Mouse (Mus musculus) cerebellum, adult 9-11 months (tissue): Measurements from ENCODE around the gene Slc38a6.
A peak's percentile ranks its signal among the peaks of the same experiment; 100 is the strongest.

ENCODE experiments used
- DNase-seq: peaks from one replicate; pipeline ENCODE4 v3.0.0; 2022

Slc38a6 gene

DNA sequence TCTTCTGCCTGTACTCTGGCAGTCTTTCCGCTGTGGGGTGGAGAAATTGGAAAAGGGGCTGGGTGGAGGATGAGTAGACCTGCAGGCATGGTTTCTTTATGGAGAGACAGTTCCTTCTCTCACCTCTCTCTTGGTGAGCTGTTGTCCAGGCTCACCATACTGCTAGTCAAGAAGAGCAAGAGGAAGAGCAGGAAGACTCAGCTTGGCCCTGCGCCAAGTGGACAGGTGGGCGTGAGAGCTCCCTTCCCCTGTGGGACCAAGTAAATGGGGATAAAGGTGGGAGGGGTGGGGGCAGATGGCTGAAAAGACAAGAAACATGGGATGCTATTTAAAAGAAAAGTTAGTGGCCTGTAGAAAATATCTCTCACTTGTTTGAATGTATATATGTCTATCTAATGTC, 71.2 kb downstream of the Slc38a6 start:
- no peak for DNase-seq

DNA sequence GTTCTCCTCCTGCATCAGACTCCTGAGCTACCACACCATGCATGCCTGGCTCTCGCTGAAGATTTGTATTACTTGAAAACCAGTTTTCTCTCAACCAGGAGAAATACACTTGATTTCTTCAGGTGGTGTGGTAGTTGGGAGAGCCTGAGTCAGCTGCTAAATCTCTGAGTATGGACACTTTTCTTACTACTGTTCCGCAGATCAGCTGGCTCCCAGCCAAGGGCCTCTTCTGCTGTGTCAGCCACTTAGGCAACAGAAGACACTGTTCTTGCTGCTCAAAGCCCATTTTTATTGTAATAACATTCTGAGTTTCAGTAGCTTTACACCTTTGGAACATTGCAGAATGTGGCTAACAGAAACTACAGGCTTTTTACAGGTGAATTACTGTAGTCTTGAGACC, 72.1 kb downstream of the Slc38a6 start:
- no peak for DNase-seq

DNA sequence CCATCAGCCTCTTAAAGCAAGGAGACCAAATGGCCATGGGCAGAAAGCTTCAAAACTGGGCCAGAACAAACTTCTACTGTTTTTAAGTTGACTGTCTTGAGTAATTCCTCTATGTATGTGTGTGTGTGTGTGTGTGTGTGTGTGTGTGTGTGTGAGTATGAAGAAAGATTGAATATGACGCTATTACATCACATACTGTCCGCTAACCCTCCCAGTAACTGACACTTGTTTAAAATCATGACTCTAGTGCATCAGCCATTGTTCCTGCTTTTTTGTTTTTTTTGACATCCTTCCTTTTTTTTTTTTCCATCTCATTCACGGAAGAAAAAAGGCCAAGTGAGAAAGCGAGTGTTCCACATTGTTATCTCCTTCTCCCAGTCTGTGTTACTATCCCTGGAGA, 72.9 kb downstream of the Slc38a6 start:
- DNase-seq, result no peak

DNA sequence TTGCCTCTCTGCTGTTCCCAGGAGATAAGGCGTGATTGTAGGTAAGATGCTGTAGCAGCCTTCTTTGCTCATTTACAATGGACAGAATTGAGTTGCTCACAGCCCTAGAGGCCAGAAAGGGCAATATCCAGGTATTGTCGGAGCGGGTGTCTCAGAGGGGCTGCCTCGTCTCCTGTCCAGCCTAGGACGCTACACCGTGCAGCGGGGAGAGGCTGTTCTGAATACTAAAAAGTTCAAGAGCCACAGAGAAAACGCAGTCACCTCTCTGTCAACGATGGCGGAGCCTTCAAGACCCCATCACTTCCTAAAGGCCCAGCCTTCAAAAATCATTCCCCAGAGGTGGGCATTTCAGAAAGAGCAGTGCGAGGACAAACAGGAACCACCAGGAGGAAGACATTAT, 74.6 kb downstream of the Slc38a6 start:
- DNase-seq, result no peak

DNA sequence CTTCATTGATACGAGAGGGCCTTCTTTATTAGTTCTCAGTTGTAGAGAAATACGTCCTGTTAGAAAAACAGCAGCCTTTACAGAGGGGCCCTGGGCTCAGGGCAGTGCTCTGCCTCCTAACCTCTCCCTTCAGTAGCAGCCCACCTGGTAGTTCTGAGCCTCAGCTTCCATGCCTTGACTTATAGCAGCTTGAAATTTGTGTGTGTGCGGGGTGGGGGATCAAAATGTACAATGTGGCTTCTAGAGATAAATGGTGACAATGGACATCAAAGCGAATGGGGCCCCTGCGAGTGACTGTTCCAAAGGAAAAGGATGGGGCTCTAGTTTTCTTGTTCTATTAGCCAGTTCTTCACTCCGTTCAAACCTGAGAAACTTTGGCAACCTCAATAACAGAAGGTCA, 76.8 kb downstream of the Slc38a6 start:
- no peak for DNase-seq

DNA sequence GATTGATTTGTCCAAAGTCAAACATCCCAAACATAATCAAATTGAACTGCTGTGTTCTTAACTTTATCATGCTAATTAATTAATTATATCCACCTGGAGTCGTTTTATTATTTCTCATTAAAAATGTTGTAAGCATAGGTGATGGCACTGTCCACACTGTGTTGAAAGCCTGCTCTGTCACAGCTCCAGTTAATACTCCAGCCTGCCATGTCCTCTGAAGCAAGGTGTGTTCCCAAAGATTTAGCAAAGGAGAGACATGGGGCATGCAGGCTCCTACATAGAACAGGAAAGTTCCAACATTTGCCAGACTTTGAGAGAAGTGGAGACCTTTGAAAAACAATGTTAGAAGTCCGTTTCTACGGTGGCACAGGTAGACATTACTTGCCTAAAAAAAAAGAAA, 77.4 kb downstream of the Slc38a6 start:
- no peak for DNase-seq

DNA sequence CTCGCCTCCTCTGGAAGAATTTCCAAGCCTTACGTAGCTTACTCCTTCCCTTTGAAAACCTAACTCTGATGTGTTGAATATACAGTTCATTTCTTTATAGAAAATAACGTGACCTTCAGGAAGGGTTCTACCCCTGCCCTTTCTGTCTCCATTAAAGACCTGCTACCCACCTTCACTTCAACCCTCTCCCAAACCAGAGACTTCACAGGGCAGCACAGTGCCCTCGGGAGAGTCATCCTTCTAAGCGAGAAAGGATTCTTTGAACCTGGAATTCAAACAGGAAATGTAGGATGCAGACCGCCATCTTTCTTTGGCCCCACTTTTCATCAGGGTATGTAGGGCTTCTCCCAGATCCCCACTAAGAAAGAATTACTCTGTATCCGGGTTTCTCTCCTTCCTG, 80.0 kb downstream of the Slc38a6 start:
- no peak for DNase-seq

DNA sequence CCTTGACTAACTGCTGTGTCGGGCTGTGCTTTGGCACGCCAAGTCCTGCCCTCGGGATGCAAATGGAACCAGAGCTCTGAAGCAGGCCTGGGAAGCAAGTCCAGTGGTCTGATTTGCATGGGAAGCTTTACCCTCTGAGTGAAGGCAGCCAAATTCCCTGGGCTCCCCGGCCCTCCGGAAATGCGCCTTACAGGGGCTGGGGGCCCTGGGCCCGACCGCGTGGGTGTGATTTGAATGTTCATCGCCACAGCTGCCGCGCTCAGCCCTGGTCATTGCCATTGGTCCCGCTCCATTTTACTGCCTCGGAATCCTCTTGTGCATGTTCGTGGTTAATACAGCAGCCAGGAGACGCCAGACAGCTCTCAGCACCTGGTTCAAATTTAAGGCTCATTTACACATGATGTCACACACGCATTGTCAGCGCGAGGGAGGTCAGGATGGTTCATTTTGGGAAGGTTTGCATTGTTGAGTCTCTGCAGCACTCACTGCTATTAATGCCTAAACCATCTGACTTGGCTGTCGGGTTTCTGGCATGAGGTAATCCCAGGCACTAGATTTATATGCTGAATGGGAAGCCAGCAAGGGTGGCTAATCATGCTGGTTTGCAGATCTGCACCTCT, 81.0 kb downstream of the Slc38a6 start:
- DNase-seq, result no peak

DNA sequence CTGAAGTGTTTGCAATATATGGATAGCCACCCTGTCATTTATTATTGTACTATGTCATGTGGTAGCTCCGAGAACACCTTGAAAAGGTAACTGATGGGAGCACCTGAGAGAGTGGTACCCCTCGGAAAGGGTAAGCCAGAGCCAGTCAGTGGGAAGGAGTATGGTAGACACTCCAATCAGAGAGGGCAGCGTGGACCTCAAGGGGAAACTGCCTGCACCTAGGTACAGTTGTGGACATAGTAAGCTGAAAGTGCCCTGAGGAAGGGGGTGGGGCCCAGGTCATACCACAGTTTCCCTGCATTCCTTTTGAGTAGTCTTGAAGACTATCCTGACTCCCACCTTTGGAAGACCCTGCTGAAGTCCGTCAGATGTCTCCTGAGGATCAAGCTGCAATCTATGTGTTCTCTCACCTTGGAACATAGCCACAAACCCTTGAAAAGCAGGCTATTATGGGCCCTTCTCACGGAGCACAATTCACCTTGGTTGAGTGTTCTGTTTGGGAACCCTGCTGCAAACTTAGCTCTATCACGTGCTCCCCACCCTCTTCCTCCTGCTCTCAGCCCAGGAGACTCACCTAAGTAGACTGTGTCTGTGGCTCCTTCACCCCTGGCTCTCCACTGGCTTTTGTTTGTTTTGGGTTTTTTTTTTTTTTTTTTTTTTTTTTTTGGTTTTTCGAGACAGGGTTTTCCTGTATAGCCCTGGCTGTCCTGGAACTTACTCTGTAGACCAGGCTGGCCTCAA, 82.5 kb downstream of the Slc38a6 start:
- DNase-seq, result no peak

DNA sequence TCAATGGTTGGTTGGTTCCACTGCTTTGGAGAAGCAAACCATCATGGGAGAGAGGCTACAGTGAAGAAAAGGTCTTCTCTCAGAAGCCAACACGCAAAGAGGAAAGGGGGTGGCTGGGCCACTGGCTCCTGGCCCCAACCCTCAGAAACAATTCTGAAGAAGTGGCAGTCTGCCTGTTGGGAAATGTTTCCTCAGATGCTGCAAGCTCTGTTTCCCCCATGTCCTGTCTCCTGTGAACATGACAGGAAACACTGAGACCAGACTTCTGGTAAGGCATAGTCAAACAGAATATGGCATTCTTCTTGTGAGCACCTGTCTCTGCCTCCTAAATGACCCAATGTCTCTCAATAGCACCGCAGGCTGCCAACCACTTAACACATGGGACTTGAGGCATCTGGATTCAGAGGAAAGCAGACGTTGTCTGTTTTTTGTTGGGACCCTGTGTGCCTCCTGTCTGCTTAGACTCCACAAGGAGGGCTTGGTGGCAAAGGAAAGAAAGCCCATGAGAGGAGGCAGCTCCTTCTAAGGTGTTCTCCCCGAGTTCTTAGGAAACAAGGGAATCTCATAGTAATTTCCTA, 83.9 kb downstream of the Slc38a6 start:
- DNase-seq, result no peak

DNA sequence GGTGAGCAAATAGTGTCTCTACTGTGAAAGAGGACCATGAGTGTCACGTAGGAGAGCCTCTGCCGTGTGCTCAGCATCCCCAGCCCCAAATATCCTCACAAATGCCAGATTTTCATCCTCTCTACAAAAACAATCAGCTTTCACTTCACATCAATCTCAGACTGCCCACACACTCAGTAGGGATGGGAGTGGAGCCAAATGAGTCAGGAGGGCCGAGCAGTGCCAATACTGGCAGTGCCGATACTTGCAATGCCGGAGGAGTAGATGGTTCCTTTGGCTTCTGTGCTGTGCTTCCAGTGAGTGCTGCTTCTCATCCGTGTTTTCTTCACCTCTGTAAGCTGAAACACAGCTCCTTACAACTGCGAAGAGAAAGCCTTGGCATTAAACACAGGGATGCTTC, 84.6 kb downstream of the Slc38a6 start:
- peak; percentile 62 for DNase-seq

DNA sequence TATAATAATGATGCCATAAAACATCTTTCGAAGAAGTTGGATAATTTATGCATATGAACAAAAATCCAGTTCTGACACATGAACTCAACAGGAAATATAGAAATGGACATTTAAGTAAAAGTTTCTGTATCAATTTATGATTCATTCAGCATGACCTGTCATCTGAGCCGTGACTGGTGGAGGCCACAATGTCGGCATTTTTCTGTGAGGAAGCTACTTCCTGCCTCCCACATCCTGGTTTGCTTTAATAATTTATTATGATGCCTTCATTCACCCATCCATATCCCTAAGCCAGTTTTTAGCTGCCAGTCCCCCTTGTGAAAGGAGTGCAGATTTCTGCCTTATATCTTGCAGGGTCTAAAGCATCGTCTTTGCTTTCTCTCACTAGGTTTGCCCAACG, 91.4 kb downstream of the Slc38a6 start:
- DNase-seq, result no peak

DNA sequence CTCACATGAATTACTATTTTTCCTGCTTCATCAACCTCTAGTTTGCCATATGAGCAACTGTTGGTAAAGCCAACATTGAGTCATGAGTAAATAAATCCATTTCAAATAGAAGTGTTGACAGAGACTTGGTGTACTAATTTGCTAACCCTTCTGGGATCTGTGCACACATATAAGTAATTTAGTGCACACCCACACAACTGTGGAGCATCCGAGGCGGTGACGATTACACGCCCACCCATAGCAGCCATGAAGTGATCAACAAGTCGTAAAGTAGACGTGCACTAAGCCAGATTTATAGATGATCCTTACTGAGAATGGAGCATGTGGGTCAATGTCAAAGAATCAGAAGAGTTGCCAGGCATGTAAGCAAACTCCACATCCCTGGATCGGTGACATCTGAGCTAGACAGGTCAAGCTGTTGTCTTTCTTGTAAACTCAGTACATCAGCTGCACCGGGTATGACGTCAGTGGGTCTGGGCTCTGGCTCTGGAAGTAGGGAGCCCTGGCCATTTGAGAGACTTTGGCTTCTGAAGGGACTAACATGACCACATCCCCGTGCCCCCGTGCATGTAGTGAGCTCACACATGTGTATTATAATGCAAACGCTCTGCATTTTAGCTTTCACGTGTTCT, 92.3 kb downstream of the Slc38a6 start:
- DNase-seq, result no peak

DNA sequence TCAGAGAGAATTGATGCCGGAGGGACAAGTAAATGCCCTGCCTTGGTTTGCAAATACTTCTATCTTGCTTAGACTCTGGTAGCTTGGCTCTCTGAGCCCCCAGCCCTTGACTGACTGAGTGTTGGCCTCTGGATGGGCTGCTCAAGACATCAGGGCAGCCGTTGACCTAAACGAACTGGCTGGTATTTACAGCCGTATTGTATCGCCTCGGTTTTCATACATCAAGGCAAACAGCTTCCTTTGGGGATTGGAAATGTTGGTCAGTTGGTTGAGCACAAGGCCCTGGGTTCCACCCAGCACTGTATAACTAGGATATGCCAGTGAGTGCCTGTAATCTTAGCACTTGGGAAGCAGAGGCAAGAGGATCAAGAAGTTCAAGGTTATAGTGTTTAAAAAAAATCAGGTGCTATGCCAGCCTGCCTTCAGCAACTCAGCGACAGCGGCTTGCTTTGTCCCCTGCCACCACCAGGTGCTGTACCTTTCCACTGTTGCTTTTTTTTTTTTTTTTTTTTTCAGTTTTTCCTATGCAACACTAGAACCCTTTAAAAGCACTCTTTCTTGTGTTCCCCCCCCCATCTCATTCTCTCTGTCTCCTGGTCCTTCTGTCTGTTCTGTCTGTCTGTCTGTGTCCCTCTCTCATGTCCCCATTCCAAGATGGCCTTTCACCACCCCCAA, 94.2 kb downstream of the Slc38a6 start:
- no peak for DNase-seq

DNA sequence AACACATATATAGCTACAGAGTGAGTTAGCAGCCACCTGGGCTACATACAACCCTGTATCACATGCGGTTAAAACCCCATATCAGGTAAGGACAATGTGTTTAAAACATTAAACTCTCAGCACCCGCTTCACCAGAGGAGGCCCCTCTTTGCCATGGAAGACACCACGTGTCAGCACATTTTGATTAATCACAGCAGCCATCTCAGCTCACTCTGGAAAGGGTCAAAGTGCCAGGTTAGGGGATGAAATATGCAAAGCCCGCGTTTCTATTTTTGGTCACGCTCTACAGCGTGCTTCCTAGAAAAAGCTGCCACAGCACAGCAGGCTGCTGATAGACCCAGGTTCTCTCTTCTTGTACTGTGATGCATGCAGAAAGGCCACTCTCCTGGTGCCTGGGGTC, 94.9 kb downstream of the Slc38a6 start:
- no peak for DNase-seq

DNA sequence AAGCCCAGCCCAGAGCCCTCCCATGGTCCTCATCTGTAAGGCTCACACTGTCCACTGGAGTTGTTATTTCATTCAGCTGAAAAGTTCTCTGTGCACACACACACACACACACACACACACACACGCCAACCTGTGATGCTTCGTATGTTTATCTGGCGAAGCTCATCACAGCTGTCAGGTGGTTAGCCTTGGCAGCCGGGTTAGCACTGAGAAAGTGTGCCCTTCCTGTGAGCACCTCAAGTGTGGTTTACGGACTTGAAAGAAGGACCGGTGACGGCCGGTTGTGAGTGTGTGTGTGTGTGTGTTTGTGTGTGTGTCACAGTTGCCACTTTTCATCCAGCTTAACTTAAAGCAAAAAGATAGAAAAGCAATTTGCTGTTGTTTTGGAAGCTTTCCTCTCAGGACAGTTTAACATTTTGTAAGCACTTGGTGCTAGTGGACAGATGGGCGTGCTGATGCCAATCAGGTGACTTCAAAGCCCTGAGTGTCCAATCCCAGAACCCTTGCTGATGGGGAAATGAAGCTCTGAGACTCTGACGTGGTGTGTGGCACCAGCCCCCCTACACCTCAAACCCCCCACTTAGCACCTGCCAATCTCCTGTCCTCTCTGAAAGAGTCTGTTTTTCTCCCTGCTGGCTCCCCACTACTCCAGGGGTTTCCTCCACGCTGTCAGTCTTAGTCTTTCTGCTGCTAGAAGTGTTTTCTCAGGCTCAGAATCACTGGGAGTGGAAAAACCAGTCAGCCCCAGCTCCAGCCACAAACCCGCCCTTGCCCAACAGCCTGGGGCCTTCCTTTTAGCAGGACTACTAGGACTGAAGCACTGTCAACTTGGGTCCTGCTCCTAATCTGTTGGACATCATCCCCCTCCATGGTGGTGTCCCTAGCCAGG, 96.0 kb downstream of the Slc38a6 start:
- no peak for DNase-seq

DNA sequence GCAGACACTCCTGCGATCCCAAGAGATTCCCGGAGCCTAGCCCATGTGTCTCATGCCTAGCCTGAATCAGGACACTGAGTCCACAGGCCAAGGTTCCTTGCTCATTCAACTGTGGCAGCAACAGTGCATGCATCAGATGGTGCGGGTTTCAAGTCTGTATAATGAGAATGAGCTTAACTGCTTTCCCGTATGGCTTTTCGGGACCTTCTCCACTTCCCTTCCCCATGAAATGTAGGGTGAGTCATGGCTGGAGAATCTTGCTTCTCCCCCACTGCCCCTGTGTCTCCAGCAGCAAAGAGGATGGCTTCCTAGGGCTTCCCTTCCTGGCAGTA, 96.6 kb downstream of the Slc38a6 start:
- no peak for DNase-seq

DNA sequence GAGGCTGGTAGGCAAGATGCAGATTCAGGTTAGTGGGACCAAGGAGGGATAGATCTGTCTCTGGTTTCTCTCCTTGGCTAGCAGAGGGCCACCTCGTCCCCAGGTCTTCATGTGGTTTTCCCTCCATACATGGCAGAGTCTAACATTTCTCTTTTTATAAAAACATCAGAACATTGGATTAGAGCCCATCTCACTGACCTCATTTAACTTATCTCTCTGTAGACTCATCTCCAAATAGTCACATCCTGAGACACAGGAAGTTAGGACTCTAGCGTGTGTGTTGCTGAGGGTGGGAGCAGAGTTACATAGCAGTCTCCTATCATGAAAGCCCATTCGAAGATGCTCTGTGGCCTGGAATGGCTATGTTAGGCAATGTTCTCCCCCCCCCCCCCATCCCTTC, 97.3 kb downstream of the Slc38a6 start:
- DNase-seq, result no peak

DNA sequence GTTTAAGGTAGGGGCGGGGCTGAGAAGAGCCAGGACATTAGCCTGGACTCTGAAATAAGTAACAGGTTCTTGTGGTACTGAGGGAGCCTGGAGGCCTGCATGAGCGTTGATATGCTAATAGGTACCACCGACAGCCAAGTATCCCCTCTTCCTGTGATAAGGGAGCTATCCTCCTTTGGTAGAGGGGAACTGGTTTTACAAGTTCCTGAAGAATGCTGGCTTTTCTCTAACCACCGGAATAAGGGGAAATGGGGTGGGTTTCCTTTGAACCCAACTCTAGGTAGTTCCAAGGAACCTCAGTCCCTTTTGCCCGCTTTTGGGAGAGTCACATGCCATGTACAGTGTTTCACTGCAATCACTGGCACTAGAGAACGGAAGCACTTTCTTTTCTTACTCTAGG, 98.2 kb downstream of the Slc38a6 start:
- DNase-seq, result no peak

DNA sequence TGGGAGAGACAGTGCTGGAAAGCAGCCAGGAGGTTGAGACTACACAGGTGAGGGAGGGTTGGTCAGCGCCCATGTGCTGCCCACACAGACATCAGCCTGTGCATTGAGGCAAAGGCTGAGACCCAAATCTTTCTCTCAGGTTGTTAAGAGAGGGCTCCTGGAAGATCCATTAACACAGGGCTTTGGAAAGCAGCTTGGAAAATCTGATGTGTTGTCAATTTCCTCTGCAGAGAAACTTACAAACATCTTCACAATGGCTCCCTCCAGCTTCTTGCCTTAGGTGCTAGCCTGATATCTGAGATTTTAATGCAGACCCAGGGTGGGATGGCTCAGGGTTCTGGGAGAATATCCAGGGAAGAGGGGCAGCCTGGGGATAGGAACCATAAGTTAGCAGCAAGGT, 105.9 kb downstream of the Slc38a6 start:
- no peak for DNase-seq

DNA sequence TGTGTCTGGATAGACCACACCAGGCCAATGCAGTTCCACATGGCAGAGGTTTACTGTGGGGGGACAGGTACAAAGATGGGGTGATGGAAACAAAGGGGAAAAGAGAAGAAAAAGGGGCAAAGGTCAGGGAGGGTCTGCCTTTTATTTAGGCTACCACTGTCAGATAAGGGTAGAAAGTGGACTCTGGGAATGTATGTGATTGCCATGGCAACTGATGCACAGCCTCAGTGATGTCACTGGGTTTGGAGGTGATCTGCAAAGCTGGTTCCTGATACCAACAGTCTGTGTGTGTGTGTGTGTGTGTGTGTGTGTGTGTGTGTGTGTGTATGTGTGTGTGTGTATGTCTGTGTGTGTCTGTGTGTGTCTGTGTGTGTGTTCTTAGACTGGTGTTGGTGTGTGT, 106.4 kb downstream of the Slc38a6 start:
- no peak for DNase-seq

DNA sequence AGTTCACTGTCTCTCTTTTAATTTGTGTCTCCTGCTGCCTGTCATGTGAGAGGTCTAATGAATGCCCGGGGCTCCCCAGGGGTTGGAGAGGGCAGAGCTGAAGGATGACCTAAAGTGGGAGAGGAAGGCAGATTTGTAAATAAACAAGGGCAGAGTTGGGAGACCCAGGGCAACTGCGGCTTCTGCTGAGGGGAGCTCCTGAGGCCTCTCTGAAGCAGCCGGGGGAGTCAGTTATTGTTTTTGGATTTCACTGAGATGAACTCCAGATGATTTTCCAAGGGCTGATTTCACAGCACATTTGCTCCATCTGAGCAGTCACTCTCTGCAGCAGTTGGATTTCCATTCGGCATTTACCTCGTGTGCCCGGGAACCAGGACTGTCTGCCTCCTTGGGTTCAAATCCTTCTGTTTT, 107.3 kb downstream of the Slc38a6 start:
- DNase-seq, result no peak

DNA sequence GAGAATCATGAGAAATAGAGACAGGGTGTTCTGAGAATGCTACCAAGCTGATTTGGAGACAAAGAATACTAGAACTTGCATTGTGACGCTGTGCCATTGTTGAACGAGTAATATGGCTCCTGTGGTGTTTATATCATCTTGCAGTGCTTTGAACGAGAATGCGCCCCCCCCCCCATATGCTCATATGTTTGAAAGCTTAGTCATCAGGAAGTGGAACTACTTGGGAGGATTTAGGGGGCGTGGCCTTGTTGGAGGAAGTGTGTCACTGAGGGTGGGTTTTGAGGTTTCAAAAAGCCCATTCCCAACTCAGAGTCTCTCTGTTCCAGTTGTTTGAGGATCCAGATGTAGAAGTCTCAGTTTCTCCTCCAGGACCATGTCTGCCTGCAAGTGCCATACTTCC, 108.0 kb downstream of the Slc38a6 start:
- DNase-seq, result no peak
